ENCODE assay signal across 8 mouse cellular contexts in genomic region chr9:113904315-113904714, GRCm38 (mm10). TPM values are rescaled to one million over a fixed set of nuclear protein-coding genes. Genes with fewer than 3 reads are reported as not detected.
DNase-seq lines count a peak whose midpoint lies in the region; ATAC-seq and TF ChIP-seq lines count a peak whose summit lies in the region.
"Not testable (repeated sequence)": the region's sequence is repeated elsewhere in the genome, so short reads cannot be mapped to it uniquely, and the experiment has no call there.

No protein-coding gene starts in this region.

- intact Hi-C loops in heart, adult 2 months (cut with DNase I), result loop anchor here (5.0 kb wide), 1 partner anchor 162 kb away; the partner anchor contains the start of gene Clasp2

- TF ChIP-seq CTCF in cerebellum, adult 2 months (IDR thresholded peaks at IDR 0.05; ENCODE audit: borderline replicate concordance, insufficient read depth, low read depth, low read length), result peak; percentile 5; the same call in 1 of the 2 replicates
- TF ChIP-seq CTCF in heart, adult 2 months (IDR thresholded peaks at IDR 0.05), result peak; percentile 51
- peak; percentile 42 for TF ChIP-seq CTCF in intestine, postnatal 0 days (IDR thresholded peaks at IDR 0.05; ENCODE audit: low read depth)

- DNase-seq in 3T3-L1 (ENCODE audit: low read depth, low spot score) (peak; percentile 11), NIH3T3 (ENCODE audit: low read depth) (peak; percentile 7), liver (peak; percentile 17)
- DNase-seq in cerebellum, adult 2 months; heart, adult 2 months: not testable (repeated sequence)
- DNase-seq in lung, postnatal 36 days, result peak; percentile 8
- DNase-seq in thymus, postnatal 14 days, result peak; percentile 5

- not testable (repeated sequence) for TF ChIP-seq EP300 in heart, adult 2 months (IDR thresholded peaks at IDR 0.05; ENCODE audit: insufficient read depth, low read depth, low read length)

- H3K27ac ChIP-seq in cerebellum, adult 2 months (ENCODE audit: insufficient read depth, low read length); heart, adult 2 months; intestine, postnatal 0 days (ENCODE audit: low read depth, low read length): not testable (repeated sequence)

- ATAC-seq in intestine, postnatal 0 days, result not testable (repeated sequence)

- not testable (repeated sequence) for H3K9ac ChIP-seq in heart, adult 2 months (ENCODE audit: low read depth, low read length); intestine, postnatal 0 days (ENCODE audit: low read depth, low read length)

- not testable (repeated sequence) for TF ChIP-seq POLR2A in cerebellum, adult 2 months (IDR thresholded peaks at IDR 0.05; ENCODE audit: borderline replicate concordance, insufficient read depth, low read length); heart, adult 2 months (IDR thresholded peaks at IDR 0.05; ENCODE audit: insufficient read depth, low read depth, low read length)

- not testable (repeated sequence) for H3K79me2 ChIP-seq in heart, adult 2 months (replicated peaks; ENCODE audit: control insufficient read depth, insufficient read depth, low read length)

- WGBS in cerebellum, adult 2 months, result 97% methylated on average over 6 of the region's 6 CpGs
- 99% methylated on average over 6 of the region's 6 CpGs for WGBS in heart, adult 2 months
- WGBS in intestine, postnatal 0 days, result over 99% methylated on average over 6 of the region's 6 CpGs

- not testable (repeated sequence) for H3K4me1 ChIP-seq in cerebellum, adult 2 months (ENCODE audit: control insufficient read depth, insufficient read depth, low read length); heart, adult 2 months (ENCODE audit: control insufficient read depth, insufficient read depth, low read length); intestine, postnatal 0 days (replicated peaks; ENCODE audit: control insufficient read depth, insufficient read depth, low read length)

- H3K27me3 ChIP-seq in cerebellum, adult 2 months (ENCODE audit: control insufficient read depth, insufficient read depth, low read length); heart, adult 2 months (ENCODE audit: control insufficient read depth, insufficient read depth, low read length); intestine, postnatal 0 days (replicated peaks; ENCODE audit: control insufficient read depth, insufficient read depth, low read length): not testable (repeated sequence)

- not testable (repeated sequence) for H3K36me3 ChIP-seq in heart, adult 2 months (ENCODE audit: control insufficient read depth, insufficient read depth, low read length)
- H3K36me3 ChIP-seq in intestine, postnatal 0 days (ENCODE audit: control insufficient read depth, insufficient read depth), result peaks cover 46% of the 10 kb centered on the region

- H3K4me2 ChIP-seq in intestine, postnatal 0 days (replicated peaks; ENCODE audit: low read depth), result not testable (repeated sequence)

- not testable (repeated sequence) for H3K9me3 ChIP-seq in intestine, postnatal 0 days (ENCODE audit: control insufficient read depth)

- H3K4me3 ChIP-seq in cerebellum, adult 2 months (replicated peaks; ENCODE audit: insufficient read depth, low read depth, low read length); heart, adult 2 months; intestine, postnatal 0 days (ENCODE audit: low read depth, low read length): not testable (repeated sequence)

RNA-seq across cellular contexts. Expression of gene Ubp1, which starts 26.4 kb away (rescaled TPM):
- 116 and 118 TPM in 2 replicates for polyA plus RNA-seq in cerebellum, adult 2 months (2012; rRNA removed)
- 10 to 100 TPM; 25.7 to 26.0 TPM for total RNA-seq in heart, adult 2 months (2021)
- 33.9 and 46.6 TPM in 2 replicates for polyA plus RNA-seq in heart, adult 2 months (2012; rRNA removed)
- 14.7 and 15.6 TPM in 2 replicates for polyA plus RNA-seq in intestine, postnatal 0 days (2015; fragmentation: Nextera tagmentation; extraction: Ambion mirVana)
